Mouse (Mus musculus) liver, embryonic 16.5 days (tissue): Measurements from ENCODE around the gene Taf7l. TPM values are rescaled to one million over a fixed set of nuclear protein-coding genes. Genes with fewer than 3 reads are reported as not detected.

Experiments used
- ATAC-seq: fragments of 200-750 bp; cut with Nextera tagmentation; 2 replicates; pipeline ENCODE4 v1.8.0; 2017; ENCODE audit warnings: low read depth, mild to moderate bottlenecking, moderate number of reproducible peaks, moderate library complexity
- H3K27ac ChIP-seq: fragments of 300-500 bp; sonication (generic); 2 replicates; pipeline ENCODE4 v1.5.1; 2014; ENCODE audit warnings: mild to moderate bottlenecking, low read length
- H3K27me3 ChIP-seq: fragments of 300-500 bp; sonication (generic); 2 replicates; pipeline ENCODE4 v1.6.1; 2014; ENCODE audit warnings: low read depth, low read length, mixed read lengths; ENCODE audit not compliant: control insufficient read depth, insufficient read depth
- H3K36me3 ChIP-seq: fragments of 300-500 bp; sonication (generic); 2 replicates; pipeline ENCODE4 v1.6.1; 2014; ENCODE audit warnings: mild to moderate bottlenecking; ENCODE audit not compliant: control insufficient read depth, insufficient read depth
- H3K4me1 ChIP-seq: fragments of 300-500 bp; sonication (generic); 2 replicates; pipeline ENCODE4 v1.6.1; 2014; ENCODE audit warnings: low read depth, low read length, mixed read lengths; ENCODE audit not compliant: control insufficient read depth
- H3K4me2 ChIP-seq: fragments of 300-500 bp; sonication (generic); 2 replicates; pipeline ENCODE4 v1.6.1; 2014; ENCODE audit warnings: low read depth, low read length, mixed read lengths
- H3K4me3 ChIP-seq: fragments of 300-500 bp; sonication (generic); 2 replicates; pipeline ENCODE4 v1.5.1; 2014; ENCODE audit warnings: low read depth, mild to moderate bottlenecking, low read length
- H3K9ac ChIP-seq: fragments of 300-500 bp; sonication (generic); 2 replicates; pipeline ENCODE4 v1.6.1; 2014; ENCODE audit warnings: low read depth, low read length
- H3K9me3 ChIP-seq: fragments of 300-500 bp; sonication (generic); replicated peaks from 2 replicates; pipeline ENCODE4 v1.6.1; 2016; ENCODE audit warnings: low read length; ENCODE audit not compliant: control insufficient read depth
- WGBS: fragments of 180-500 bp; shearing (Covaris S2); extraction: QIAGEN DNeasy Blood & Tissue Kit; methylation state at CpG from one replicate; pipeline ENCODE4 v1.1.7; 2014; ENCODE audit not compliant: insufficient replicate concordance; 5-methylcytosine and 5-hydroxymethylcytosine counted together
- polyA plus RNA-seq: library from polyadenylated mRNA; unstranded; fragments of >200 nt; fragmentation: Nextera tagmentation; extraction: Ambion mirVana; gene quantifications from 2 replicates; pipeline ENCODE4 v1.2.1, GENCODE M21; 2015

Taf7l gene
- polyA plus RNA-seq, 1 experiment from 2014 or later, result not detected

- Histone ChIP-seq H3K27me3 (no peaks in the 10 kb centered on the region), H3K4me2 (no peak overlapping the region), H3K9ac (no peak overlapping the region), H3K4me3 (no peak overlapping the region), H3K9me3 (no peaks in the 10 kb centered on the region), H3K36me3 (no peaks in the 10 kb centered on the region), H3K27ac (no peak overlapping the region), H3K4me1 (no peaks in the 10 kb centered on the region)
- 68% methylated on average over 6 of the region's 6 CpGs for WGBS
- ATAC-seq, result no peak
Observed at GRCm38 (mm10) chrX:134426819-134427218, 49.5 kb downstream of the Taf7l start.

GRCm38 (mm10) chrX:134425798-134426197 lies 50.5 kb downstream of the Taf7l start:
- Histone ChIP-seq H3K27me3 (no peaks in the 10 kb centered on the region), H3K27ac (no peak overlapping the region), H3K36me3 (no peaks in the 10 kb centered on the region), H3K4me3 (no peak overlapping the region), H3K4me2 (no peak overlapping the region), H3K9me3 (no peaks in the 10 kb centered on the region), H3K9ac (no peak overlapping the region), H3K4me1 (no peaks in the 10 kb centered on the region)
- 68% methylated on average over 10 of the region's 10 CpGs for WGBS
- no peak for ATAC-seq

GRCm38 (mm10) chrX:134424263-134424662 lies 52.0 kb downstream of the Taf7l start:
- H3K4me2 ChIP-seq, result no peak overlapping the region
- no peak for ATAC-seq
- H3K27me3 ChIP-seq, result no peaks in the 10 kb centered on the region
- 56% methylated on average over 5 of the region's 5 CpGs for WGBS
- no peaks in the 10 kb centered on the region for H3K9me3 ChIP-seq
- H3K36me3 ChIP-seq, result no peaks in the 10 kb centered on the region
- no peaks in the 10 kb centered on the region for H3K4me1 ChIP-seq
- no peak overlapping the region for H3K9ac ChIP-seq
- no peak overlapping the region for H3K27ac ChIP-seq
- no peak overlapping the region for H3K4me3 ChIP-seq

GRCm38 (mm10) chrX:134420097-134420496 lies 56.2 kb downstream of the Taf7l start:
- Histone ChIP-seq H3K27ac (no peak overlapping the region), H3K4me1 (no peaks in the 10 kb centered on the region), H3K4me2 (no peak overlapping the region), H3K27me3 (no peaks in the 10 kb centered on the region), H3K9me3 (no peaks in the 10 kb centered on the region), H3K9ac (no peak overlapping the region), H3K4me3 (no peak overlapping the region), H3K36me3 (no peaks in the 10 kb centered on the region)
- WGBS, result 75% methylated on average over 5 of the region's 5 CpGs
- ATAC-seq, result no peak

- 27% methylated on average over 1 of the region's 1 CpGs for WGBS
- no peak for ATAC-seq
Observed at GRCm38 (mm10) chrX:134412096-134412495, 64.2 kb downstream of the Taf7l start.

More at GRCm38 (mm10) chrX:134412096-134412495, 64.2 kb downstream of the Taf7l start:
- H3K4me2 ChIP-seq, result no peak overlapping the region
- H3K27ac ChIP-seq, result no peak overlapping the region
- no peaks in the 10 kb centered on the region for H3K9me3 ChIP-seq
- no peak overlapping the region for H3K4me3 ChIP-seq
- H3K9ac ChIP-seq, result no peak overlapping the region
- no peaks in the 10 kb centered on the region for H3K27me3 ChIP-seq
- H3K4me1 ChIP-seq, result no peaks in the 10 kb centered on the region
- no peaks in the 10 kb centered on the region for H3K36me3 ChIP-seq

Other genes with a start within 250 kb of the Taf7l start
- gene Trmt2b, start 199.5 kb downstream of the Taf7l start, polyA plus RNA-seq, result 8.7 and 8.9 TPM in 2 replicates
- gene Tmem35a, start 181.3 kb downstream of the Taf7l start, polyA plus RNA-seq, result 0.57 and 0.71 TPM in 2 replicates
- gene Cenpi, start 168.4 kb downstream of the Taf7l start, polyA plus RNA-seq, result 17.1 and 18.7 TPM in 2 replicates
- 0.09 and 0.12 TPM in 2 replicates for gene Drp2, start 71.9 kb downstream of the Taf7l start, polyA plus RNA-seq
- gene Timm8a1, start 65.4 kb upstream of the Taf7l start, polyA plus RNA-seq, result 62.2 and 65.2 TPM in 2 replicates
- gene Btk, start 107.1 kb upstream of the Taf7l start, polyA plus RNA-seq, result 14.4 and 14.8 TPM in 2 replicates
- gene Rpl36a, start 109.2 kb upstream of the Taf7l start, polyA plus RNA-seq, result 216 and 255 TPM in 2 replicates
- 3.6 and 4.5 TPM in 2 replicates for gene Gla, start 124.6 kb upstream of the Taf7l start, polyA plus RNA-seq
- 66.4 and 79.1 TPM in 2 replicates for gene Hnrnph2, start 124.7 kb upstream of the Taf7l start, polyA plus RNA-seq
- 0.30 and 0.42 TPM in 2 replicates for gene Armcx4, start 210.0 kb upstream of the Taf7l start, polyA plus RNA-seq
- 5.1 and 6.0 TPM in 2 replicates for gene Armcx1, start 241.5 kb upstream of the Taf7l start, polyA plus RNA-seq